Mouse (Mus musculus): ENCODE measurements at regions not wholly inside any gene's neighbourhood (a gene's known extent, or its start where the extent isn't known, plus 50 kb on each side); places are given as distances from the start of the nearest gene placed in this dataset.

GRCm38 (mm10) chr9:71401667-71402066, 84.1 kb downstream of the Polr2m start:
- TF ChIP-seq NELFE (IDR thresholded peaks at IDR 0.05; ENCODE audit: low read depth, low read length) (no peak), MAFK (IDR thresholded peaks at IDR 0.05; ENCODE audit: borderline replicate concordance, low read depth, low read length) (no peak), CTCF (IDR thresholded peaks at IDR 0.05 in 2 of 3, conservative IDR thresholded peaks at IDR 0.05 in 1 of 3; ENCODE audit: control insufficient read depth in 1 of 3, insufficient read depth in 1 of 3, low read depth in 2 of 3, low read length in 3 of 3, poor library complexity in 1 of 3, severe bottlenecking in 1 of 3) (no peak), POLR2A (IDR thresholded peaks at IDR 0.05; ENCODE audit: control insufficient read depth in 1 of 2, insufficient read depth in 1 of 2, low read depth in 1 of 2, low read length in 2 of 2, poor library complexity in 1 of 2) (no peak), GATA1 (IDR thresholded peaks at IDR 0.05; ENCODE audit: low read depth, low read length) (no peak), POLR2AphosphoS2 (IDR thresholded peaks at IDR 0.05; ENCODE audit: low read length) (no peak), USF1 (IDR thresholded peaks at IDR 0.05; ENCODE audit: low read depth, low read length) (no peak), MAX (IDR thresholded peaks at IDR 0.05; ENCODE audit: low read length) (no peak)
